Mouse (Mus musculus): ENCODE measurements around the gene Zdhhc22.

Gene Zdhhc22

GRCm38 (mm10) chr12:86995931-86996330 lies 5.7 kb upstream of the Zdhhc22 start:
- DNase-seq (ENCODE audit: low read depth, low spot score), result no peak

GRCm38 (mm10) chr12:86994776-86995175 lies 4.5 kb upstream of the Zdhhc22 start:
- DNase-seq (ENCODE audit: low read depth, low spot score), result no peak

- peak; percentile 38 for DNase-seq (ENCODE audit: low read depth, low spot score)
Observed at GRCm38 (mm10) chr12:86994166-86994565, 3.9 kb upstream of the Zdhhc22 start.

- DNase-seq (ENCODE audit: low read depth, low spot score), result no peak
Observed at GRCm38 (mm10) chr12:86990755-86991110, 503 bp upstream of the Zdhhc22 start.

- no peak for DNase-seq (ENCODE audit: low read depth, low spot score)
Observed at GRCm38 (mm10) chr12:86989378-86989777, 852 bp downstream of the Zdhhc22 start.

- no peak for DNase-seq (ENCODE audit: low read depth, low spot score)
Observed at GRCm38 (mm10) chr12:86988227-86988626, 2.0 kb downstream of the Zdhhc22 start.

- no peak for DNase-seq (ENCODE audit: low read depth, low spot score)
Observed at GRCm38 (mm10) chr12:86986562-86986961, 3.7 kb downstream of the Zdhhc22 start.

GRCm38 (mm10) chr12:86984194-86984555 lies 6.1 kb downstream of the Zdhhc22 start:
- DNase-seq (ENCODE audit: low read depth, low spot score), result peak; percentile 57

- no peak for DNase-seq (ENCODE audit: low read depth, low spot score)
Observed at GRCm38 (mm10) chr12:86983470-86984193, 6.6 kb downstream of the Zdhhc22 start.

GRCm38 (mm10) chr12:86981180-86981579 lies 9.1 kb downstream of the Zdhhc22 start:
- peak; percentile 5 for DNase-seq (ENCODE audit: low read depth, low spot score)

GRCm38 (mm10) chr12:86977833-86978232 lies 12.4 kb downstream of the Zdhhc22 start:
- DNase-seq (ENCODE audit: low read depth, low spot score), result peak; percentile 85

GRCm38 (mm10) chr12:86976511-86977168 lies 13.6 kb downstream of the Zdhhc22 start:
- no peak for DNase-seq (ENCODE audit: low read depth, low spot score)

GRCm38 (mm10) chr12:86975761-86976160 lies 14.5 kb downstream of the Zdhhc22 start:
- no peak for DNase-seq (ENCODE audit: low read depth, low spot score)

- DNase-seq (ENCODE audit: low read depth, low spot score), result no peak
Observed at GRCm38 (mm10) chr12:86974387-86975288, 15.6 kb downstream of the Zdhhc22 start.

- DNase-seq (ENCODE audit: low read depth, low spot score), result peak; percentile 15
Observed at GRCm38 (mm10) chr12:86973706-86974105, 16.5 kb downstream of the Zdhhc22 start.

- DNase-seq (ENCODE audit: low read depth, low spot score), result peak; percentile 74
Observed at GRCm38 (mm10) chr12:86973216-86973615, 17.0 kb downstream of the Zdhhc22 start.

GRCm38 (mm10) chr12:86971089-86971488 lies 19.1 kb downstream of the Zdhhc22 start:
- no peak for DNase-seq (ENCODE audit: low read depth, low spot score)

- DNase-seq (ENCODE audit: low read depth, low spot score), result no peak
Observed at GRCm38 (mm10) chr12:86969220-86969601, 21.0 kb downstream of the Zdhhc22 start.

GRCm38 (mm10) chr12:86968468-86969219 lies 21.6 kb downstream of the Zdhhc22 start:
- DNase-seq (ENCODE audit: low read depth, low spot score), result no peak

GRCm38 (mm10) chr12:86965237-86965799 lies 24.9 kb downstream of the Zdhhc22 start:
- DNase-seq (ENCODE audit: low read depth, low spot score), result no peak
